Mouse (Mus musculus) embryonic facial prominence, embryonic 11.5 days (tissue): ENCODE data around the gene Xirp1. TPM values are rescaled to one million over a fixed set of nuclear protein-coding genes. Genes with fewer than 3 reads are reported as not detected.

Experiments used
- polyA plus RNA-seq: library from polyadenylated mRNA; unstranded; fragments of >200 nt; fragmentation: Nextera tagmentation; extraction: Ambion mirVana; gene quantifications from 2 replicates; pipeline ENCODE4 v1.2.1, GENCODE M21; 2014

Gene Xirp1
- polyA plus RNA-seq, 1 experiment from 2014 or later, result 0.13 TPM

Other genes with a start within 250 kb of the Xirp1 start
- 0.11 and 0.14 TPM in 2 replicates for gene Scn11a, start 198.1 kb downstream of the Xirp1 start, polyA plus RNA-seq
- 64.0 and 74.8 TPM in 2 replicates for gene Wdr48, start 128.7 kb downstream of the Xirp1 start, polyA plus RNA-seq
- gene Gorasp1, start 86.0 kb downstream of the Xirp1 start, polyA plus RNA-seq, result 18.3 and 20.1 TPM in 2 replicates
- 0.10 and 0.33 TPM in 2 replicates for gene Ttc21a, start 86.0 kb downstream of the Xirp1 start, polyA plus RNA-seq
- gene Csrnp1, start 38.9 kb downstream of the Xirp1 start, polyA plus RNA-seq, result 1.5 and 2.1 TPM in 2 replicates
- 2.4 and 3.4 TPM in 2 replicates for gene Cx3cr1, start 46.3 kb upstream of the Xirp1 start, polyA plus RNA-seq
- gene Ccr8, start 68.5 kb upstream of the Xirp1 start, polyA plus RNA-seq, result not detected in 2 replicates
- 33.2 and 36.9 TPM in 2 replicates for gene Slc25a38, start 86.8 kb upstream of the Xirp1 start, polyA plus RNA-seq
- gene Rpsa, start 104.1 kb upstream of the Xirp1 start, polyA plus RNA-seq, result 1,419 and 1,591 TPM in 2 replicates
- gene Mobp, start 126.1 kb upstream of the Xirp1 start, polyA plus RNA-seq, result 0.60 and 1.1 TPM in 2 replicates